Mouse (Mus musculus) neural tube, embryonic 11.5 days (tissue): ENCODE measurements around the gene Inca1. TPM values are rescaled to one million over a fixed set of nuclear protein-coding genes. Genes with fewer than 3 reads are reported as not detected.

Experiments used
- ATAC-seq: fragments of 200-750 bp; cut with Nextera tagmentation; 2 replicates; pipeline ENCODE4 v1.8.0; 2017; ENCODE audit warnings: moderate number of reproducible peaks, mild to moderate bottlenecking, moderate TSS enrichment, moderate library complexity; ENCODE audit not compliant: insufficient read depth, low FRiP score, low TSS enrichment
- DNase-seq: peaks from one replicate; pipeline ENCODE4 v3.0.0-alpha.2; 2015; ENCODE audit warnings: low spot score
- H3K27ac ChIP-seq: fragments of 300-500 bp; sonication (generic); 2 replicates; pipeline ENCODE4 v1.5.1; 2014; ENCODE audit warnings: low read depth, mild to moderate bottlenecking, low read length
- H3K27me3 ChIP-seq: fragments of 300-500 bp; sonication (generic); 2 replicates; pipeline ENCODE4 v1.6.1; 2014; ENCODE audit warnings: mild to moderate bottlenecking, low read length, mixed read lengths; ENCODE audit not compliant: control insufficient read depth, insufficient read depth
- H3K36me3 ChIP-seq: fragments of 300-500 bp; sonication (generic); 2 replicates; pipeline ENCODE4 v1.6.1; 2014; ENCODE audit warnings: mild to moderate bottlenecking, low read length, moderate library complexity, mixed read lengths; ENCODE audit not compliant: control insufficient read depth, insufficient read depth
- H3K4me1 ChIP-seq: fragments of 300-500 bp; sonication (generic); 2 replicates; pipeline ENCODE4 v1.6.1; 2014; ENCODE audit warnings: low read length, mixed read lengths; ENCODE audit not compliant: control insufficient read depth, insufficient read depth
- H3K4me2 ChIP-seq: fragments of 300-500 bp; sonication (generic); 2 replicates; pipeline ENCODE4 v1.6.1; 2014; ENCODE audit warnings: low read depth, mild to moderate bottlenecking, moderate library complexity
- H3K4me3 ChIP-seq: fragments of 300-500 bp; sonication (generic); 2 replicates; pipeline ENCODE4 v1.5.1; 2014; ENCODE audit warnings: low read depth, low read length
- H3K9ac ChIP-seq: fragments of 300-500 bp; sonication (generic); 2 replicates; pipeline ENCODE4 v1.6.1; 2014; ENCODE audit warnings: mild to moderate bottlenecking, low read length
- H3K9me3 ChIP-seq: fragments of 300-500 bp; sonication (generic); 2 replicates; pipeline ENCODE4 v1.6.1; 2016; ENCODE audit warnings: low read length; ENCODE audit not compliant: control insufficient read depth
- WGBS: fragments of 180-500 bp; shearing (Covaris S2); extraction: QIAGEN DNeasy Blood & Tissue Kit; methylation state at CpG from one replicate; pipeline ENCODE4 v1.1.7; 2014; 5-methylcytosine and 5-hydroxymethylcytosine counted together
- polyA plus RNA-seq: library from polyadenylated mRNA; unstranded; fragments of >200 nt; fragmentation: Nextera tagmentation; extraction: Ambion mirVana; gene quantifications from 2 replicates; pipeline ENCODE4 v1.2.1, GENCODE M21; 2014

The Inca1 gene
- polyA plus RNA-seq, 1 experiment from 2014 or later = 0.86 TPM

GRCm38 (mm10) chr11:70663101-70663500 lies 36.9 kb downstream of the Inca1 start:
- Histone ChIP-seq H3K4me1 (0 out of 2 replicates have a peak, but pooled peaks cover 4% of the 10 kb centered on the region), H3K9me3 (no peaks in the 10 kb centered on the region), H3K36me3 (peaks cover 14% of the 10 kb centered on the region; the same call in 1 of the 2 replicates), H3K9ac (no peak overlapping the region), H3K27ac (no peak overlapping the region), H3K4me3 (no peak overlapping the region), H3K4me2 (no peak overlapping the region), H3K27me3 (no peaks in the 10 kb centered on the region)
- WGBS = 93% methylated on average over 8 of the region's 8 CpGs
- no peak for ATAC-seq
- DNase-seq = no peak

DNA sequence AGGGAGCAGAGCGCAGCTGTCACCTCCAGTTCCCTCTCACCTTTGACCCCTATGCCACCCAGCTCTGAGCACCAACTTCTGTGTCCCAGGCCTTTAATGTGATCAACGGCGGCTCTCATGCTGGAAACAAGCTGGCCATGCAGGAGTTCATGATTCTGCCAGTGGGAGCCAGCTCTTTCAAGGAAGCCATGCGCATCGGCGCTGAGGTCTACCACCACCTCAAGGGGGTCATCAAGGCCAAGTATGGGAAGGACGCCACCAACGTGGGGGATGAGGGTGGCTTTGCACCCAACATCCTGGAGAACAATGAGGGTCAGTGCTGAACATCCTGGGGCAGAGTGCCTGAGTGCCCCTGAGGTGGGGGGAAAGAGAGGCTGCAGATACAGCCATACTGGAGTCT lies 39.4 kb downstream of the Inca1 start:
- DNase-seq (no peak), ATAC-seq (no peak)
- H3K27me3 ChIP-seq = no peaks in the 10 kb centered on the region
- peaks cover 9% of the 10 kb centered on the region for H3K4me1 ChIP-seq
- peaks cover 14% of the 10 kb centered on the region; the same call in 1 of the 2 replicates for H3K36me3 ChIP-seq
- 85% methylated on average over 8 of the region's 8 CpGs for WGBS
- no peak overlapping the region for H3K4me2 ChIP-seq
- no peaks in the 10 kb centered on the region for H3K9me3 ChIP-seq
- H3K4me3 ChIP-seq = no peak overlapping the region
- H3K9ac ChIP-seq = no peak overlapping the region
- H3K27ac ChIP-seq = no peak overlapping the region

GRCm38 (mm10) chr11:70658942-70659341 lies 41.0 kb downstream of the Inca1 start:
- Histone ChIP-seq H3K27me3 (no peaks in the 10 kb centered on the region), H3K27ac (no peak overlapping the region), H3K9me3 (no peaks in the 10 kb centered on the region), H3K36me3 (peaks cover 6% of the 10 kb centered on the region; the same call in 1 of the 2 replicates), H3K4me2 (no peak overlapping the region), H3K9ac (no peak overlapping the region), H3K4me1 (peaks cover 9% of the 10 kb centered on the region), H3K4me3 (no peak overlapping the region)
- DNase-seq (no peak), ATAC-seq (no peak)
- WGBS = 81% methylated on average over 8 of the region's 8 CpGs

- ATAC-seq (no peak), DNase-seq (no peak)
- Histone ChIP-seq H3K27ac (no peak overlapping the region), H3K4me3 (no peak overlapping the region), H3K9ac (no peak overlapping the region), H3K4me2 (no peak overlapping the region), H3K36me3 (peaks cover 6% of the 10 kb centered on the region; the same call in 1 of the 2 replicates), H3K9me3 (no peaks in the 10 kb centered on the region), H3K4me1 (peaks cover 9% of the 10 kb centered on the region), H3K27me3 (no peaks in the 10 kb centered on the region)
- WGBS = 88% methylated on average over 5 of the region's 5 CpGs
These were observed 41.4 kb downstream of the Inca1 start for GRCm38 (mm10) chr11:70658521-70658920.

GRCm38 (mm10) chr11:70657991-70658390 lies 42.0 kb downstream of the Inca1 start:
- DNase-seq (no peak), ATAC-seq (no peak)
- no peaks in the 10 kb centered on the region for H3K9me3 ChIP-seq
- peaks cover 10% of the 10 kb centered on the region for H3K4me1 ChIP-seq
- no peak overlapping the region for H3K27ac ChIP-seq
- H3K4me3 ChIP-seq = no peak overlapping the region
- no peak overlapping the region for H3K4me2 ChIP-seq
- 55% methylated on average over 9 of the region's 9 CpGs for WGBS
- H3K27me3 ChIP-seq = no peaks in the 10 kb centered on the region
- 0 out of 2 replicates have a peak, but pooled peaks cover 6% of the 10 kb centered on the region for H3K36me3 ChIP-seq
- no peak overlapping the region for H3K9ac ChIP-seq

- Histone ChIP-seq H3K4me2 (peak overlapping the region; percentile 24), H3K9me3 (no peaks in the 10 kb centered on the region), H3K27me3 (no peaks in the 10 kb centered on the region), H3K4me1 (peaks cover 14% of the 10 kb centered on the region), H3K27ac (no peak overlapping the region), H3K36me3 (peaks cover 2% of the 10 kb centered on the region; the same call in 1 of the 2 replicates), H3K4me3 (no peak overlapping the region), H3K9ac (no peak overlapping the region)
- no peak for ATAC-seq
- 51% methylated on average over 6 of the region's 6 CpGs for WGBS
- no peak for DNase-seq
These were observed 42.4 kb downstream of the Inca1 start for GRCm38 (mm10) chr11:70657573-70657972.

GRCm38 (mm10) chr11:70656964-70657363 lies 43.0 kb downstream of the Inca1 start, which contains the start of gene Eno3:
Gene Eno3 (plus strand): TSS chr11:70657202.
- Histone ChIP-seq H3K9ac (peak within 1 kb of the TSS; percentile 98), H3K4me3 (peak within 1 kb of the TSS; percentile 100), H3K4me1 (peaks cover 19% of the 10 kb centered on the region), H3K27me3 (no peaks in the 10 kb centered on the region), H3K27ac (peak within 1 kb of the TSS; percentile 97), H3K36me3 (peaks cover 3% of the 10 kb centered on the region; the same call in 1 of the 2 replicates), H3K9me3 (no peaks in the 10 kb centered on the region), H3K4me2 (peak within 1 kb of the TSS; percentile 86)
- DNase-seq (no peak), ATAC-seq (no peak)
- WGBS = 3% methylated on average over 3 of the region's 3 CpGs

DNA sequence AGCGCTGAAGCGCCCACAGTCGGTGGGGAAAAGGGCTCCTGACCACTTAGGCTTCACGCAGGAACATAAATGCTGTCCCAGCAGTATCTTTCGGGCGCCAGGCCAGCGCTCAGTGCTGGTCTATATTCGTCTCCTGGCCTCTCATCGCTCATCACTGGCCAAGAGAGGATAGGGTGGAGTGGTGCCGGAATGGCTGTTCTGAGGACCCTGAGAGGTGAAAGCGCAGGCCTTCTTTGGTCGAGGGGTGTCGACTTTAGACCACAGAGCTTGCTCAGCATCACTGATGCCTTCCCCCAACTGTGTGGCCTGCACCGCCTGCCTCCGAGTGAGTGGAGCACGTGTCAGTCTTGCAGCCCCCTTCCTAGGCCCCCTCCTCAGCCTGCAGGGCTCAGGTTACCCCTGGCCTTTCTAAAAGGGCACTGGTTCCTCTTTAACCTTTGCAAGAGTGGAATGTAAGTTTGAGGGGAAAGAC lies 43.5 kb downstream of the Inca1 start:
- no peaks in the 10 kb centered on the region for H3K9me3 ChIP-seq
- peaks cover 19% of the 10 kb centered on the region for H3K4me1 ChIP-seq
- no peaks in the 10 kb centered on the region for H3K27me3 ChIP-seq
- H3K4me2 ChIP-seq = peak overlapping the region; percentile 86
- DNase-seq (peak; percentile 44), ATAC-seq (no peak)
- peak overlapping the region; percentile 100 for H3K4me3 ChIP-seq
- 3% methylated on average over 16 of the region's 16 CpGs for WGBS
- peak overlapping the region; percentile 98 for H3K9ac ChIP-seq
- peak overlapping the region; percentile 97 for H3K27ac ChIP-seq
- peaks cover 3% of the 10 kb centered on the region; the same call in 1 of the 2 replicates for H3K36me3 ChIP-seq
